Mouse (Mus musculus) bone marrow macrophage, adult 2 months (primary cell): ENCODE data around the gene Notch4.

Experiments used
- CTCF ChIP-seq: IDR thresholded peaks from 2 replicates; pipeline ENCODE4 v1.5.1; 2012; ENCODE audit warnings: low read depth, mild to moderate bottlenecking, low read length, moderate library complexity
- POLR2A ChIP-seq: IDR thresholded peaks from 2 replicates; pipeline ENCODE4 v1.6.1; 2012; ENCODE audit warnings: mild to moderate bottlenecking, low read depth, low read length, borderline replicate concordance

DNA sequence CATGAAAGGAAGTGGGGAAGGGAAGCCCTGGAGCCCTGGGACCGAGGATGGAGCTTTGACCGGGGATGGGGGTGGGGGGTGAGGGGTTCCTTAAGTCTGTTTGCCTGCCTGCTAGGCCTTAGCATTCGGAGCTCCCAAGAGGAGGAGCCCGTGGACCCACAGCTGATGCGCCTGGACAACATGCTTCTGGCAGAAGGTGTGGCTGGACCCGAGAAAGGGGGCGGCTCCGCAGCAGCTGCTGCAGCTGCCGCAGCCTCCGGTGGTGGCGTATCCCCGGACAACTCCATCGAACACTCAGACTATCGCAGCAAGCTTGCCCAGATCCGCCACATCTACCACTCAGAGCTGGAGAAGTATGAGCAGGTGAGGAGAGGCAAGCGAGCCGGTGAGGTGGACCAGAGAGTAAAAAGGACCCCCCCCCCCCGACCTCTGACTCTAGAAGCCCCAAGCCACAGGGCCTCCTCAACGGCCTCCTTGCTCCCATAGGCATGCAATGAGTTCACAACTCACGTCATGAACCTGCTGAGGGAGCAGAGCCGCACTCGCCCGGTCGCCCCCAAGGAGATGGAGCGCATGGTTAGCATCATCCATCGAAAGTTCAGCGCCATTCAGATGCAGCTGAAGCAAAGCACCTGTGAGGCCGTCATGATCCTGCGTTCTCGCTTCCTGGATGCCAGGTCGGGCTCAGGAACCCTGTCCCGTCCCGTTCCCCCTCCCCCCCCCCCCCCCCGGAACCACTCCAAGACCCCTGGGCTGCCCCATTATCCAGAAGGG lies 29.9 kb downstream of the Notch4 start:
- TF ChIP-seq POLR2A, result no peak
- no peak for TF ChIP-seq CTCF
